Mouse (Mus musculus): Measurements from ENCODE around the gene Ftl1. TPM values are rescaled to one million over a fixed set of nuclear protein-coding genes. Genes with fewer than 3 reads are reported as not detected.
"Not testable (repeated sequence)": the region's sequence is repeated elsewhere in the genome, so short reads cannot be mapped to it uniquely, and the experiment has no call there.

Ftl1 gene
- total RNA-seq, 4 experiments from 2014 or later = 206 to 283 (median 229) TPM

GRCm38 (mm10) chr7:45477003-45477402 is 17.3 kb upstream of the Ftl1 start:
- DNase-seq (ENCODE audit: low spot score in 2 of 2) = no peak

DNA sequence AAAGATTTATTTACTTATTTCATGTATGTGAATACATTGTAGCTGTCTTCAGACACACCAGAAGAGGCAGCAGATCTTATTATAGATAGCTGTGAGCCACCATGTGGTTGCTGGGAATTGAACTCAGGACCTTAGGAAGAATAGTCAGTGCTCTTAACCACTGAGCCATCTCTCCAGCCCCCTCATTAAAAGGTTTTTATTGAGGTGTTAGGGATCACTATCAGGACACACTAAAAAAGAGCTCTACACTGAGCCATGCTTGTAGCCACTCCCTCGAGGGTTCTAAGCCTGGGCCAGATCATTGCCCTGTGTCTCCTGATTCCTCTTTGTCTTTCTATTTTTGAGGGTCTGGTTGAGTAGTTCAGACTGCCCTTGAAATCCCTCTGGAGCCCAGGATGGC is 16.8 kb upstream of the Ftl1 start:
- DNase-seq (ENCODE audit: low spot score in 2 of 2) = no peak

- DNase-seq (ENCODE audit: low spot score in 2 of 2) = no peak
These were observed 15.7 kb upstream of the Ftl1 start for GRCm38 (mm10) chr7:45475291-45475969.

DNA sequence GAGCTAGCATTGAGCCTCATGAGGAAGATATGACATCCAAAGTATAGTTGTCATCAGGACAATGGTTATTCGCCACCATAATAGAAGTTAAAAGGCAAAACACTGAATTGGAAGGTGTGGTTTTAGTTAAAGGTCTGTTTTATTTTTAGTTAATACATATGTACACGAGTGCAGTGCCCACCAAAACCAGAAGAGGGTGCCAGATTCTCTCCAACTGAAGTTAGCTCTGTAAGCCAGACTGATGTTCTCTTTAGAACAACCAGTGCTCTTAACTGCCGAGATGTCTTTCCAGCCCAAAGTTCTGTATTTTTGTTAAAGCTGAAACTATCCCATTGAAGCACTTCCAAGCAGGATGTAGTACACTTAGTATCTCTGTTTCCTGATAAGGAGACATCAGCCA is 11.2 kb upstream of the Ftl1 start:
- DNase-seq (ENCODE audit: low spot score in 2 of 2) = peak in 1 of 2 experiments; percentile 71

DNA sequence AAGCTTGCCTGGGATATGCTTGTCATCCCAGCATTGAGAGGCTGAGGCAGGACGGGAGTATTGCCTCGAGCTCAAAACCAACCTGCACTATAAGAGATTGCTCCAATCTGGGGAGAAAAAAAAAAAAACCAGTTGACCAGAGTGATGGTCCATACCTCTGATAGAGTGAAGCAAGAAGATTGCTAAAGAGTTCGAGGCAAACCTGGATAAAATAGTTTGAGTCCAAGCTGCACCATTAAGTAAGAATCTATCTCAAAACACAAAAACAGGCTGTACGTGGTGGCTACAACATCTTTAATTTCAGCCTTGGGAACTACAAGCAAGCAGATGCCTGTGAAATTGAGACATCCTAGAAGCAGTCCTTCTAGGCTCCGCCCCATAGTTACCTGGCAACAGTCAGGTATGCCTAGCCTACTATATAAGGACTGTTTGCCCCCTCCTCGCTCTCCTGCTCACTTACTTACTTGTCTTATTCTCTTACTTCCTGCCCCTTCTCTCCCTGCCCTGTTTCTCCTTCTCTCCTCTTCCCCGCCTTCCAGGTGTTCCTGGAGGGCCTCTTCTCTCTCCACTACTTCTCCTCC is 7.5 kb upstream of the Ftl1 start:
- no peak for DNase-seq (ENCODE audit: low spot score in 2 of 2)

DNA sequence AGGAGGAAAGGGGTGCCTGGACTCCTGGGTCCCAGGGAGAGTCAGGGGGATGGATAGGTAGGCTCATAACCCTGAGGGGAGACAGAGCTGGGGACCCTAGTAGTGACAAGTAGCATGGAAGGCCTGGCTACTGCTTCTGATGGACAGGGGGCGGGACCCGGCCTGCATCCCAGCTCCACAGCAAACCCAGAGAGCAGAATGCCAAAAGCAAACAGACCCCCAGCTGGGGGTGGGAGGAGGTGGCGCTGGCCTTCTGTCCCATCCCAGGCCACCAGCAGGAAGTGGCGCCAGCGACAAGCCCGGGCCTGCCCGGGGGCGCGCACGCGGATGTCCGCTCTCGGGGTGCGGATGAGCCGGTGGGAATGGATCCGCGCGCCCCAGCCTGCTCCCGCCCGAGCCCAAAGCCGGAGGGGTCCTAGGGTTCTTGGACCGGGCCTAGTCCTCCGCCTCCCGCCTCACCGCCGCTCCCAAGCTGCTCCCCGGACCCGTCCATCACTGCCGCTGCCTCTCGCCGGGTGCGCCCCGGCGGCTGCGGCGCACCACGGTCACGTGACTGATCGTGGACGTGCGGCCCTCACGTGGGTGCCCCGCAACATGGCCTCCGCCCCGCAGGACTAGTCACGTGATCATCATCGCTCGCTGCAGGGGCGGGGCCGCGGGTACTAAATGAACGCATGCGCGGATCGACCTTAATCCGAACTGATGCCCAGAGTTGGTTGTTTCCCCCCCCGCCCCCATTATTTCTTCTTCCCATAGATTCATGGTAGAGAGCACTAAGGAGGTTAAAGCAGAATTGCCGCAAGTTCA is 6.8 kb upstream of the Ftl1 start, which contains the start of gene Bax:
Gene Bax, minus strand, starts transcription at position 616 of the 807 bp plus-strand sequence.
- peak; percentile 88 to 97 for DNase-seq (ENCODE audit: low spot score in 2 of 2)

- DNase-seq (ENCODE audit: low spot score in 2 of 2) = no peak
These were observed 5.9 kb upstream of the Ftl1 start for GRCm38 (mm10) chr7:45465549-45465948.

- DNase-seq (ENCODE audit: low spot score in 2 of 2) = no peak
These were observed 5.4 kb upstream of the Ftl1 start for GRCm38 (mm10) chr7:45465112-45465511.

DNA sequence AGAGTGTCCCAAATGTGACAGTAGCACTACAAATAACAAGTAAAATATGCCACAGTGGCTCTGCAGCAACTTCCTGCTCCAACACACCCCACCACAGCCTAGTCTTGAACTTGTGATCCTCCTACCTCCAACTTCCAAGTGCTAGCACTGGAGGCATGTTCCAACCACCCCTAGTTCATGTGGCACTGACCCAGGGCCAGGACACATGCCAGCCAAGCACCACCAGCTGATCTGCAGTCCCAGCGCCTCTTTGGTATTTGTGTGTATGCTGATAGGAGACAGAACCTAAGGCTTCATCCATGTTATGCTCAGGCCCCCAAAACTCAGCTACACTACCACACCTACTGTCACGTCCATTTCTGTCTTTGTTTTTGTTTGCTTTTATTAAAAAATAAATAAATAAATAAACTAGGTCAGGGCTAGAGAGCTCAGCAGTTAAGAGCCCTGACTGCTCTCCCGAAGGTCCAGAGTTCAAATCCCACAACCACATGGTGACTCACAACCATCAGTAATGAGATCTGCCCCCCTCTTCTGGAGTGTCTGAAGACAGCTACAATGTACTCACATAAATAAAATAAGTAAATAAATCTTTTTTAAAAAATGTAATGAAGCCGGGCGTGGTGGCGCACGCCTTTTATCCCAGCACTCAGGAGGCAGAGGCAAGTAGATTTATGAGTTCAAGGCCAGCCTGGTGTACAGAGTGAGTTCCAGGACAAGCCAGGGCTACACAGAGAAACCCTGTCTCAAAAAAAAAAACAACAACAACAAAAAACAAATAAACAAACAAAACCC is 4.5 kb upstream of the Ftl1 start:
- no peak for DNase-seq (ENCODE audit: low spot score in 2 of 2)

DNA sequence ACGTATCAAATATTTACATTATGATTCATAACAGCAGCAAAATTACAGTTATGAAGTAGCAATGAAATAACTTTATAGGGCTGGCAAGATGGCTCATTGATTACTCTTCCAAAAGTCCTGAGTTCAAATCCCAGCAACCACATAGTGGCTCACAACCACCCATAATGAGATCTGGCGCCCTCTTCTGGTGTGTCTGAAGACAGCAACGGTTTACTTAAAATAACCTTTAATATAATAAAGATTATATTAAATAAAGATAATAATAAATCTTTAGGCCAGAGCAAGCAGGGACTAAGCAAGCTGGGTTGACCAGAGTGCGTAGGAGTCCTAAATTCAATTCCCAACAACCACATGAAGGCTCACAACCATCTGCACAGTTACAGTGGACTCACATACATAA is 3.2 kb upstream of the Ftl1 start:
- DNase-seq (ENCODE audit: low spot score in 2 of 2) = not testable (repeated sequence)

- DNase-seq (ENCODE audit: low spot score in 2 of 2) = no peak
These were observed 2.6 kb upstream of the Ftl1 start for GRCm38 (mm10) chr7:45462325-45462724.

GRCm38 (mm10) chr7:45461781-45462180 is 2.1 kb upstream of the Ftl1 start:
- no peak for DNase-seq (ENCODE audit: low spot score in 2 of 2)

GRCm38 (mm10) chr7:45461326-45461725 is 1.6 kb upstream of the Ftl1 start:
- DNase-seq (ENCODE audit: low spot score in 2 of 2) = no peak

DNA sequence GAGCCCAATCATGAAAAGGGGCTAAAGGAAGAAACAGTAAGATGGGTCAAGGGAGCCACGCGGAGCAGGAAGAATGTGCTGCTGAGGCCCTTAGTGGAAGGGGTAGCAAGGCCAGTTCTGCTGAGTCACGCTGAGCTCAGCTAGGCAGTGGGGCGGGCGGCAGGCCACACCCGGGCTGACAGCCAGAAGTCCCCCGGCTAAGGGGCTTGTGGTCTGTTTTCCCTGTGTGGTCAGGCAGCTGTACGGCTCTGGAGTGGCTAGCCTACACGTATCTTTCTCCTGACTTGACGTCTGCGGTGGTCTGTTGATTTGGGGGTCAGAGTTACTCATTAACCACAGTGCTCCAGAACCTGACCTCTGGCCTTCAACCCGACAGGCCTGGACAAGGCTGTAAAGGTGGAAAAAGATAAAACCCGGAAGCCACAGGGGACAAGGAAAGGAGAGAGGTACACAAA is 1.2 kb upstream of the Ftl1 start:
- DNase-seq (ENCODE audit: low spot score in 2 of 2) = no peak

GRCm38 (mm10) chr7:45460377-45460776 is 693 bp upstream of the Ftl1 start:
- no peak for DNase-seq (ENCODE audit: low spot score in 2 of 2)

GRCm38 (mm10) chr7:45458748-45459563 is 728 bp downstream of the Ftl1 start:
- DNase-seq (ENCODE audit: low spot score in 2 of 2) = peak; percentile 51 to 59

DNA sequence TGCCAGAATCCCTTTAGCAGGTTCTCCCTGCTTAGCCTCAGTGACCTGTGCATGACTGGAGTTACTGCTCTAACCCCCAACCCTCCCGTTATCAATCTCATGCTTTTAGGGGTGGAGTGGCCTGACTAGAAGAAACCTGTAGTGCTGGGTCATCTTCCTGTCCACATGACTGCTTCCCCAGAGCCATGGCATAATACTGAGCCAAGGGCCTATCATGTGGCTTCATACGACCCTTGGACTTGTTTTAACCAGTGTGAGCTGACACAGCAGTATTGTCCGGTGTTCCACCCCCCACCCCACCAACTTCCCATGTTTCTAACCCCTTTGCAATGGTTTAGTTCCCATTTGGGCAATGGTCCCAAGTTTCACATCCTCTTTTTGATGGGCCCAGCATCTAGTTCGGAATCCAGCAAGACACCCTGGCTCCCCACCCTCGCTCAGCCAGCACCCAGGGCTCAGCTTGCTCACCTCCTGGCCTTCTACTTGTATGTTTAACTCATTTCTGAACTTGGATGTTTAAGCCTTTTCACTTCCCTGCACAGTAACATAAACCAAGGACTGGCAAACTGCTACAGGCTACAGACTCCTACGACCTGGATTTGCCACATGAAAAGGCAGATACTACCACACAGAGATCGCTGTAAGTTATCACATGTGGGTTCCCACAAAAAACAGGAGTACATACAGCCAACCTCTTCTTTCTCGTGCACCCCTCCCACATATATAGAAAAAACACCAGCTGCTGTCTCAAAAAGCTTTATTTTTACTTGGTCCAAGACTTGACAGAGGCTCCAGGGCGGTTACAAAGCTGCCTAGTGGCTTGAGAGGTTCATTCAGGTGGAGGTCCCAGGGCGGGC is 2.3 kb downstream of the Ftl1 start:
- no peak for DNase-seq (ENCODE audit: low spot score in 2 of 2)

- DNase-seq (ENCODE audit: low spot score in 2 of 2) = no peak
These were observed 2.9 kb downstream of the Ftl1 start for GRCm38 (mm10) chr7:45456721-45457203.

GRCm38 (mm10) chr7:45455932-45456696 is 3.6 kb downstream of the Ftl1 start:
- no peak for DNase-seq (ENCODE audit: low spot score in 2 of 2)
